Mouse (Mus musculus) Patski (cell line): ENCODE results near the gene S1pr5. TPM values are rescaled to one million over a fixed set of nuclear protein-coding genes. Genes with fewer than 3 reads are reported as not detected.

ENCODE experiments used
- ATAC-seq: fragments of 100-300 bp; one replicate; pipeline ENCODE4 v1.8.0; 2021
- CTCF ChIA-PET: fragments of 350-600 bp; sonication (Branson Sonifier 250); formaldehyde crosslinking; loops from one replicate; lab custom pipeline; 2022; ENCODE audit warnings: inconsistent platforms; lab: Charles Lee
- POLR2A ChIA-PET: fragments of 350-600 bp; sonication (Branson Sonifier 250); formaldehyde crosslinking; loops from one replicate; lab custom pipeline; 2022; ENCODE audit warnings: antibody characterized with exemption, inconsistent platforms; lab: Charles Lee
- DNase-seq: peaks from one replicate; pipeline ENCODE4 v3.0.0-alpha.2; 2011; ENCODE audit warnings: low read depth, low spot score
- H3K27me3 ChIP-seq: fragments of 371-371 bp; one replicate; pipeline ENCODE4 v1.5.1; 2021
- CTCF ChIP-seq: fragments of 100-300 bp; IDR thresholded peaks from one replicate; pipeline ENCODE4 v1.5.1; 2021
- in situ Hi-C: fragments of 300-500 bp; cut with MboI; formaldehyde crosslinking; loops from 3 replicates; pipeline ENCODE4 v1.11.1; 2018; ENCODE audit warnings: low pct_unique_long_range_greater_than_20kb, mixed read lengths
- polyA plus RNA-seq: library from polyadenylated mRNA; unstranded; gene quantifications from one replicate; pipeline ENCODE4 v1.2.3, GENCODE M21; 2021

Gene S1pr5
- polyA plus RNA-seq, 1 experiment from 2014 or later: not detected

- ChIA-PET POLR2A (no interaction called here), CTCF (interaction anchor here (1.3 kb wide), 1 partner anchor 30 kb away, joined by 3 read pairs; no protein-coding TSS in a partner anchor)
- ATAC-seq (no peak), DNase-seq (no peak)
- peaks cover 20% of the 10 kb centered on the region for H3K27me3 ChIP-seq
- in situ Hi-C loops: no loop called here
- no peak for TF ChIP-seq CTCF
Measured at GRCm38 (mm10) chr9:21250509-21250908, 2.3 kb upstream of the S1pr5 start.

- POLR2A ChIA-PET: no interaction called here
- peaks cover 26% of the 10 kb centered on the region for H3K27me3 ChIP-seq
- no peak for ATAC-seq
Measured at GRCm38 (mm10) chr9:21249629-21250508, 1.6 kb upstream of the S1pr5 start.

GRCm38 (mm10) chr9:21246342-21246741, 1.9 kb downstream of the S1pr5 start:
- CTCF ChIA-PET: no interaction called here

More at GRCm38 (mm10) chr9:21249629-21250508, 1.6 kb upstream of the S1pr5 start:
- in situ Hi-C loops: no loop called here
- CTCF ChIA-PET: interaction anchor here (1.3 kb wide), 1 partner anchor 30 kb away, joined by 3 read pairs; no protein-coding TSS in a partner anchor
- TF ChIP-seq CTCF: no peak
- DNase-seq: no peak

GRCm38 (mm10) chr9:21245113-21245487, 3.1 kb downstream of the S1pr5 start:
- in situ Hi-C loops: no loop called here
- ATAC-seq: no peak
- POLR2A ChIA-PET: no interaction called here
- DNase-seq: no peak
- peaks cover 43% of the 10 kb centered on the region for H3K27me3 ChIP-seq
- no peak for TF ChIP-seq CTCF
- CTCF ChIA-PET: no interaction called here

More at GRCm38 (mm10) chr9:21246342-21246741, 1.9 kb downstream of the S1pr5 start:
- no peak for TF ChIP-seq CTCF
- in situ Hi-C loops: no loop called here
- ATAC-seq: no peak
- DNase-seq: no peak
- peaks cover 43% of the 10 kb centered on the region for H3K27me3 ChIP-seq
- POLR2A ChIA-PET: no interaction called here

GRCm38 (mm10) chr9:21244428-21245112, 3.7 kb downstream of the S1pr5 start:
- ChIA-PET POLR2A (no interaction called here), CTCF (no interaction called here)
- peaks cover 43% of the 10 kb centered on the region for H3K27me3 ChIP-seq
- ATAC-seq (no peak), DNase-seq (no peak)
- in situ Hi-C loops: no loop called here
- TF ChIP-seq CTCF: no peak

- DNase-seq: no peak
- no peak for ATAC-seq
- POLR2A ChIA-PET: no interaction called here
- in situ Hi-C loops: no loop called here
- H3K27me3 ChIP-seq: peaks cover 38% of the 10 kb centered on the region
- no peak for TF ChIP-seq CTCF
- CTCF ChIA-PET: no interaction called here
Measured at GRCm38 (mm10) chr9:21243826-21244427, 4.3 kb downstream of the S1pr5 start.

- ATAC-seq (no peak), DNase-seq (no peak)
- H3K27me3 ChIP-seq: peaks cover 27% of the 10 kb centered on the region
- in situ Hi-C loops: no loop called here
- ChIA-PET CTCF (interaction anchor here (1.1 to 1.5 kb wide), 5 partner anchors 21 to 70 kb away, joined by 3 to 6 read pairs (median 3); partner anchors contain the start of gene Atg4d), POLR2A (no interaction called here)
- TF ChIP-seq CTCF: no peak
Measured at GRCm38 (mm10) chr9:21241343-21241742, 6.9 kb downstream of the S1pr5 start.

GRCm38 (mm10) chr9:21239465-21239848, 8.8 kb downstream of the S1pr5 start:
- no peak for TF ChIP-seq CTCF
- ChIA-PET POLR2A (interaction anchor here (0.6 to 1.1 kb wide), 3 partner anchors 26 to 288 kb away, joined by 3 to 5 read pairs (median 4); partner anchors contain the start of gene Cdkn2d), CTCF (no interaction called here)
- no peak for DNase-seq
- ATAC-seq: no peak
- peaks cover 17% of the 10 kb centered on the region for H3K27me3 ChIP-seq
- in situ Hi-C loops: no loop called here

GRCm38 (mm10) chr9:21238733-21239464, 9.3 kb downstream of the S1pr5 start, which contains the start of gene Keap1:
Gene Keap1, minus strand, starts transcription at chr9:21239361.
- in situ Hi-C loops: no loop called here
- ChIA-PET POLR2A (interaction anchor here (0.7 to 1.1 kb wide), 2 partner anchors 27 to 53 kb away, joined by 4 to 5 read pairs; partner anchors contain the start of gene Cdkn2d), CTCF (interaction anchor here (1.1 to 1.9 kb wide), 2 partner anchors 15 to 71 kb away, joined by 3 to 4 read pairs; no protein-coding TSS in a partner anchor)
- peaks cover 12% of the 10 kb centered on the region for H3K27me3 ChIP-seq
- ATAC-seq: peak; percentile 84
- TF ChIP-seq CTCF: no peak
- no peak for DNase-seq
